Mouse (Mus musculus): ENCODE data around the gene Manbal.

DNA sequence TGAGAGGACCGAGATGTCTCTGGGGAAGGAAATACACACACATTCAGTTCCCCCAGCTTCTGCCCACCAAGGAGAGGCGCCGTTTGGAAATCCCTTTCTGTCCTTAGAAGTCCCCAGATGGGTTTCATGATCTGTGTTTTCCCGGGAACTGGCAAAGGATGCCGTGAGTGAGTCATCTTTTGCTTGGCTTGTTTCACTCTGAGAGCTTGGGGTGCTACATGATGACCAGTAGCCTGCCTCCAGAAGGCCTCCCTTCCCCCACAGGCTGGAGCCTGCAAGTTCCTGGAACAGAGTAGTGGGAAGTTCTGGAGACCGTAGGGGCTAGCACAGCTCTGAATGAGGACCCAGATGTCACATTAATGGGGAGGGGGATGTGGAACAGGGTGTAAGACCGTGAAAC is 40.2 kb downstream of the Manbal start:
- no peak for TF ChIP-seq CTCF (conservative IDR thresholded peaks at IDR 0.05; ENCODE audit: insufficient read depth, insufficient read length, low read depth, low read length)
- TF ChIP-seq POLR2A (IDR thresholded peaks at IDR 0.05; ENCODE audit: low read depth, low read length) = no peak

Data from kidney, adult 2 months (tissue).